Mouse (Mus musculus): Measurements from ENCODE around the gene Plac9b.
"Not testable (repeated sequence)": the region's sequence is repeated elsewhere in the genome, so short reads cannot be mapped to it uniquely, and the experiment has no call there.

DNA sequence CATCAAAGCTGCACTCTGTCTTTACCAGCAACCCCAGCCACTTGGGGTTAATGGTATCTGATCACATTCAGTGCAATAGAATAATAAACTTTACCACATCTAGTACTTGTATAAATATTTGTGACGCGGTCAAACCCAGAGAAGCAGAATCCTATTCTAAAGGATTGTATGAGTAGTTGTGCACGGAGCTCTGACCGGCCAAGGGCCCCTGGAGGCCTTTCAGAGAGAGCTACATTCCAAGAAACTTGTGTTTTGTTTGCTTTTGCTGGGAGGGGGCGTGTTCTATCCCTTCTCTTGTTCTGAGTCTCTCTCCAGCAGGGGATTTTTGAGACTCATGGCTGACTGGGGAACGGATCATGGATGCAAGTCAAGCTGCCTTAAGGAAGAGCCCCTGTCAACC, 7.3 kb downstream of the Plac9b start:
- TF ChIP-seq POLR2A (IDR thresholded peaks at IDR 0.05; ENCODE audit: low read depth, low read length); CTCF (IDR thresholded peaks at IDR 0.05; ENCODE audit: extremely low read depth, insufficient read depth, insufficient read length, insufficient replicate concordance): not testable (repeated sequence)
